Mouse (Mus musculus) heart, postnatal 0 days (tissue): ENCODE measurements around the gene F13a1.

Source experiments
- CTCF ChIP-seq: IDR thresholded peaks from 2 replicates; pipeline ENCODE4 v1.5.1; 2016; ENCODE audit warnings: antibody characterized with exemption, control low read depth, low read depth
- EP300 ChIP-seq: IDR thresholded peaks from 2 replicates; pipeline ENCODE4 v1.6.1; 2016; ENCODE audit warnings: antibody characterized with exemption, low read depth

DNA sequence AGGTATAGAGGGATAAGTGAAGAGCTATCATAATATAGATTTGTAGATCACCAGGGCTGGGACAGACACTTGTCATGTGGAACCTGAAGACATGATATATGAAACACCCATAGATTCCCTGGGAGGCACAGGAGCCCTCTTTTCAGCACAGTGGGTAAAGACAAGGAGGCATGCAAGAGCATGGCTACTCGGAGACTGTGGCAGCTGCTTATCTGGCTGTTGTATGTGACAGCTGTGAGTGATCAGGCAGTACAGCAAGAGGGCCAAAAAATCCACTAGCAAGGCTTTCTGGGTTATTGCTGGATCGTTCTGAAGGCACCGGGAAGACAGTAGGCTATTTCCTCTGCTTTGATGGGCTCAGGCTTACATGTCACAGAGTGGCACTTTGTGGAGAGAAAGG, 149.0 kb downstream of the F13a1 start:
- TF ChIP-seq CTCF (no peak), EP300 (no peak)
